Mouse (Mus musculus) inflammation-experienced regulatory T-cells, adult 6 months (primary cell): ENCODE results near the gene Rcan2. TPM values are rescaled to one million over a fixed set of nuclear protein-coding genes. Genes with fewer than 3 reads are reported as not detected.
"Not testable (repeated sequence)": the region's sequence is repeated elsewhere in the genome, so short reads cannot be mapped to it uniquely, and the experiment has no call there.

Experiments
- ATAC-seq: one replicate; pipeline ENCODE4 v1.8.0; 2017
- polyA plus RNA-seq, 3 experiments: library from polyadenylated mRNA; unstranded; fragments of 100-300 nt; shearing (Covaris generic); gene quantifications; one replicate each; pipeline ENCODE4 v1.2.1; 2017

The Rcan2 gene
- not detected for polyA plus RNA-seq

DNA sequence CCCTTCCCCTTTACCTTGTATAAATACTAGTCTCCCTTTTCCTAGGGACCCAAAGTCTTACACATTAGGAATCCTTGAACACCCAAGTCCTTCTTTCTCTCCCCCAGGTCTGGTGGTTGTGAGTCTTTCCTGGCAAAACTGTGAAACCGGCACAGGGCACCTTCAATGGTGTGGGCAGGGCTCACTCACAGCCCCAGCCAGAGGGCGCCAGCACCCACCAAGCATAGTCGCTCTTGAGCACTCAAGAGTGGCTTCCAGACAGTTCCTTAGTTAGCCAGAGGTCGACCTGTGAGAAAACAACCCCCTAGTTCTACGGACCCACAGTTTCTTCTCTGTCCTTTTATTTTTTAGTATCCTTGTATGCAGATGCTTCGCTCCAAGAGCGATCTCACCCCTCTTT, at the start of gene Rcan2:
Gene Rcan2, plus strand, starts transcription at position 275 of the 400 bp plus-strand sequence.
- no peak for ATAC-seq

DNA sequence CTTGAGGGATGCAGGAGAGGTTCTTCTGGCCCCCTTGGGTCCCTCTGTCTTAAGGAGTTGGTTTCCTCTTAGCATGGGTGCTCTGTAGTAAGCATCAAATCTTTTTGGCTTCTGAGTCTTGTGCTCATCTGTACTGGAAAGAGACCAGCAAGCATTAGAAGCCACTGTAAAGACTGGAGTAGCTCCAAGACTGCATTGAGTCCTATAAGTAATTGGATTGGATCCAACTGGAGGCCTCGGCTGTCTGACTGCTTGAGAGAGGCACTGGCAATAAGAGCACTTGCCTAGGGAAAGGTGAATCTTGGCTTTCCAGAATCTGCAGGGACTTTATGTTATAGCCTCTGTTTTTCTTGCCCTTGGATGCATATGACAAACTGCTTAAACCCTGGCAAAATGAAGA, 48.3 kb upstream of the Rcan2 start:
- no peak for ATAC-seq

DNA sequence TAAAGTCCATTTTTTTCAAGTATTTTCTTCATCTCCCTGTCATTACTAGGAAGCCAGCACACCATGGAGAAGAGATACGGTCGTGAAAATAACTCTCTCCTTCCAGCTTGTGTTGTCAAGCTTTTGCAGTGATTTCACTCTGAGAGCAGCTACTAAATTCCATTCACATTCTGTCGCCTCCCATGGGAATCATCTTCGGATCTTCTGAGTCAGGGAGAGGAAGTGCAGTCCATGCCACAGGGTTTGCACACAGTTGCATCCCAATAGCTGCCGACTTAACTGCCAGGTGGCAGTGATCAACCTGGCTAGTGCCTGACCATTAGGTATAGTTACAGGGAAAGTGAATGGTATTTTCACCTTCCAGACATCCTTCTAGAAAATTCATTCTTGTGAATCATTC, 46.5 kb upstream of the Rcan2 start:
- no peak for ATAC-seq

DNA sequence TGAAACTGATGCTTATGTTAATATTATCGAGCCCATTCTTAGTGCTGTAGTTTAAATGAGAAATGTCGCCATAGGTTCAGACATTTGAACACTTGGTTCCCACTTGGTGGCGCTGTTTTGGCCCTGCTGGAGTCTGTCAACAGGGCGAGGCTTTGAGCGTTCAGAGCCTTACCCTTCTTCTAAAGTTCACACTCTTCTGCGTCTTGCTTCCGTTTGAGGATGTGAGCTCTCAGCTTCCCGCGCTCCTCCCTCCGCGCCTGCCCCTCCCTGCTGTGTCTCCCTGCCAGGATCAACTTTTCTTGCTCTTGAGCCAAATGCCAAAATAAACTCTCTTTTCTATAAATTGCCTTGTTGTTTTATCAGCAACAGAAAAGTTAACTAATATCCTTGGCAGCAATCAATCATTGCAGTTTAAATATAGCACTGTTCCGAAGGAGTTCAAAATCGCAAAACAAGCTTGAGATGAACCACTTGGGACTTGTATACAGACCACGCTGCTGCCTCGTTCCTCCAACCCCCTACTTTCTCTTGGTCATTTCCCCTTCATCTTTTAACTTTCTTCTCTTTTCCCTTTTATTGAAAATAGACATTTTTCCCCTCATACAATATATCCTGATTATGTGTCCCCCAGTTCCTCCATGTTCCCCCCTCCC, 42.4 kb upstream of the Rcan2 start:
- ATAC-seq: no peak

DNA sequence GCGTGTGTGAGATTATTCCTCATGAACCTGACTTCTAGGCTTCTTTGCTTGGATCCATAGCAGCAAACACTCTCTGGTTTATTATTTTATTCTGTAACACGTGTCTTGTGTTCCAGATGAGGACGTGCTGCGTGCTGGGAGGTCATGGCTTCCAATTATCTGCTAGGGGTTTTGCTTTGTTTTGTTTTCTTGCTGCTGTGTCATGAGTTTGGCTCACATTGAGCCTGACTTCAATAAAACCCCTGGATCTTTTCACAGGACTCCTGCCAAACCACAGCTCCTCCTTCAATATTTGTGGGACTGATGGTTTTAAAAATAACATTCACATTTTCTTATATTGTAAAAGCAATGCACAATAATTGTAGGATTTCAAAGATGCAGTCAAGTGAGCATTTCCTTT, 16.6 kb upstream of the Rcan2 start:
- no peak for ATAC-seq

DNA sequence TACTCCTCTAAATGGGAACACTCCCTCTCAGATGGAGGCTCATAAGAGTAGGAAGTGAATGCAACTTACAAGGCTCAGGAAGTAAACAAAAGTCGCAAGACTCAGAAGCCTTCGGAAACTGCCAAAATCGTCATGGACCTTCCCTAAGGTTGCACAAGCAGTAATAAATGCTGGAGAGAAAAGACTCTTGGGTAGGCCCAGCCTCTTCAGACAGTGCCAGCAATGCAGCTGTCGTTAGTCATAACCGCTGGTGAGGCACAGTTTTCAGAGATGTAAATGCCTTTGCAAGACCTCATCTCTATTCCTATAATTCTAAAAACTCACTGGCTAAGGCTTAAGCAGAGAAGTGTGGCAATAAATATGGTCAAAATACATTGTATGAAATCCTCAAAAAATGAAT, 12.9 kb upstream of the Rcan2 start:
- ATAC-seq: no peak

DNA sequence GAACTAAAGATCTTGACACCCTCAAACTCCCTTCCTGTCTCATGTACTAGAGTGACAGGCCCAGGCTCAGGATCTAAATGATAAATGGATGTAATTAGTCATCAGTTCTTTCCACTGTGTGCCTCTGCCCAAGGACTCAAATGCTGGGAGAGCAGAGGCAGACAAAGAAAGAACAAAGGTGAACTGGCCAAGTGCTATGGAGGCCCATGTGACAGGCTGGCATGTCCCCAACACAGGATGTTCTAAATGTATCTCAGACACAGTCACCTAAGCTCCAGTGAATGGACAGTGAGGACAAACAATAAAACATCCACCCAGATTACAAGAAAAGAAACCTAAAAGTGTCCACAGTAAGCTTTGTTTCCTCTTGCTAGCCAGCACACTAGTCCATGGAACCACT, 11.8 kb upstream of the Rcan2 start:
- no peak for ATAC-seq

DNA sequence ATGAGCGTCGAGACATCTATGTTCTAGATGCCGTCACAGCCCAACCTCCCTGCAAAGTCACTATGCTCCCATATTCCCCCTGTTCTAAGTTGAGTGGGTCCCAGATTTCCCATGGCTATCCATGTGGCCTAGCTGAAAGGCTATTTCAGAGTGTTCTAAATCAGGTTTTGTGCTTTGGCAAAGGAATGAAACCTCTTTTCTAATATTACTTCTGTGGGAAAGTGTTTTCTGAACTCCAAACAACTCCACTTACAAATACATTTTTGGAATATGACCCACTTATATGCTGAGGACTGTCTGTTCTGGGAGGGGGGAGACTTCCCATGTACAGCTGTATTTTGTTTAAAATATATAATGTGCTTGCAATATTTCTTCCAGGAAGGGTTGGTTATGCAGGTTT, 9.4 kb upstream of the Rcan2 start:
- ATAC-seq: no peak

DNA sequence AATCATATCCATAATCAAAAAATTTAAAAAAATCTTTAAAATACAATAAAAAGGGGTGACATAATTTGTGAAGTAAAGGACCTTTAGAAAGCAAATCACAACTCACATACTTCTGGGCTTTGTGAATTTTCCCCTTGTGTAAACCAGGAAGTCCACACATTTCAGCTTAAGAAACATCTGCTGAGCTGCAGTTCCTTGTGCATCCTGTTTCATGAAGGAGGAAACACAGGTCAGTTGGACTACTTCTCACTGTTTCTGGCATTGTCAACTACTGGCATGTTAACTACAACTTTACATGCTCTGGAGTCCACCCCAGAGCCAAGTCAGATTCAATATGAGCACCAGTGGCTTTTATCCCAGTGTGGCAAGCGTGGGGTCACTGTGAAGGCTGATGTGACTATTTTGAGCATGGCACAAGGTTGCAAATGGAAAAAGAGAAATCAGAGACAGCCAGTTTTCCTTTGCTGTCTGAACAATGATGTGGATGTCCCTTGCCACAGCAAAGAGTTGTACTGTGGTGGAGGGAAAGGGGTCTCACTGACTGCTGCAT, 6.3 kb upstream of the Rcan2 start:
- ATAC-seq: no peak

DNA sequence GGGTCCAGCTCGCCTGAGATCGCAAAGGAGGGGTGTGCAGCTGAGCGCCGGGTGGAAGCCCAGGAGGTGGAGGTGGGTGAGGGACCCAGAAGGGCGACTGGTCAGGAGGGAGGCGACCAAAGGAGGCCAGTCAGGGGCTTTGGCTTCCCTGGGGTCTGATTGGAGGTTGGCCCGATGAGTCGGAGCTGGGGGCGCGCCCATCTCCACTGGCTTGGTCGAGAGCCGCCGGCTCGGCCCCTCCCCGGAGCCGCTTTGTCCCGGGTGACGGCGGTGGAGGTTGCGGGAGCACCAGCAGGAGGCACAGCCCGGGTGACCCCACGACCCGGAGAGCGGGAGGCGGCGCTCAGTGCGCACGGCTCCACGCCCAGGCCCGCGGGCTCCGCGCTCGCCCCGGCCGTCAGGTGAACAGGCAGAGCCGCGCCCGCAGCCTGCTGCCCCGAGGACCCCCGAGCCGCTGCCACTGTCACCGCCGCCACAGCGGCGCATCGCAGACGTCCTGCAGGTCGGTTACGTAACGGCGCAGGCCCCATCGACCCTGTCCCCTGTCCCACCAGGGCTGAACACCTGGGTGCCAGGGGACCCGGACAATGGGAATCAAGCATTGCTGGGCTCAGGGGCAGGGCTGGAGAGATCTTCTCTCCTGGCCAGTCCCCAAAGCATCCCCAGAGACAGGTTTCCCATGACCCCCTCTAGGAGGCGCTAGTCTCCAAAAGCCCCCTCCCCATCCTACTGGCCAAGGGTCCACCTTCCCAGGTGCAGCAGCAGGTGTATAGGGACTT, 633 bp downstream of the Rcan2 start:
- ATAC-seq: no peak

DNA sequence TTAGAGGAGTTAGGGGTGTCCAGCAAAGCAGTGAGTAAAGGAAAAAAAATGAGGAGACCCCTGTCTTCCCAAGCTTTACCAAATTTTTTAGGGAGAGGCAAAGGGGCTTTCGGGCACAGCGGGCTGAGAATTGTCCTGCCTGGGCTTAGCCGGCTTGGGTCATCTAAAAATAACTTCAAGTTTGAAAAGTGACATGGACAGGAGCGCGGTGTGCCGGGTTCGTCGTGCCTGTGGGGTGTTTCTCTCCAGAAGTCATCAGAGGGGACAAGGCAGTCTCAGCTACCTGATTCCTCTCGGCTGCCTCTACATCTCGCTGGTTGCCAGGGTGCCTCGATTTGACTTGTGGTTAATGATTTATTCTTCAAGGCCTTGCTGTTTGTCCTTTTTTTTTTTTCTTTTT, 1.3 kb downstream of the Rcan2 start:
- ATAC-seq: no peak

DNA sequence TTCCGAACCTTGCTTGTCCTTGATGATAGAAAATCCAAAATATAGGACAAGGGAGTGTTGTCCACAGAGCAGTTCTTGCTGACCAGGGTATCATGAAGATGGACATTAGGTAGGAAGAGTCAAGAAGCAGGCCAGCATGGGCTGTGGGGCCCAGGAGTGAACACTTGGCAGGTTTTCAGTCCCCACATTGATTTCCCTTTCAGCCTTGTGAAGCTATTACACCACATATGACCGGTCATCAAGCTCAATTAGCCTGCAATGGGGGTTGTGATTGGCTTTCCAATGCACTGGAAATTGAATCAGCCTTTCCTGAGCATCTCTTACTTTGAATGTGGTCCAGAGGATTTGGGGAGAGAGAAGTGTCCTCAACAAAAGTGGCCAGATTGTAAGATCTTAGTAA, 2.0 kb downstream of the Rcan2 start:
- ATAC-seq: no peak

DNA sequence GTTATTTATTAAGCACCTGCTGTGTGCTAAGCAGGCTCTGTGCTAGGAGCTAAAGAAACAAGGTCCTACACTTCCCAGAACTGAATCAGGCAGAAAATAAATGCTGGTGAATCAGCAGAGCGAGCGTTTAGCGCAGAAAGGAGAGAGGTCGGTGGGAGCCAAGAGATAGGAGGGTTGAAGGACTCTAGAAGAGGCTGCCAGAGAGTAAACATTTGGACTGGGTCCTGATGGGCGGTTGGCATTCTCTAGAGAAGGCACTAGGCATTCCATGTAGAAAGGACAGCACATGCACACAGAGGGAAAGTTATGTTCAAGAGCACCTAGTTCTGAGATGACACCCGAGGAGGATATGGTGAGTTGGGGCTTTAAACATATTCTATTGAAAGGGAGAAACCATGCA, 2.6 kb downstream of the Rcan2 start:
- no peak for ATAC-seq

DNA sequence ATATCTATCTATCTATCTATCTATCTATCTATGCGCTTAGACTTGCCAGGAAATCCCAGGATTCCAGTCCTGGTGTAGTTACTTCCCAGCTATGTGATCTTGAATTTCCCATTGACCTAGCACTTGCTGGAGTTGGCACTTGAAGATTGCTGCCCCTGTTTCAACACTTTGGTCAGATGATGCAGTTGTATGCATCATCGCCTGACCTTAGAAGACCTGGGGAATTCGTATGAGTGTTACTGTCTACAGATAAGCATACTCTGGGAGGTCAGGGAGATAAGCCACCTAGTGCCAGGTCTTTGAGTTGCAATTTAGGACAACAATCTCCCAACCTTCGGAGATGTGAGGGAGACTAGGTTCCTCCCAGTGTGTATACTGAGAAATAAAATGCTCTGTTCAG, 5.7 kb downstream of the Rcan2 start:
- ATAC-seq: no peak

DNA sequence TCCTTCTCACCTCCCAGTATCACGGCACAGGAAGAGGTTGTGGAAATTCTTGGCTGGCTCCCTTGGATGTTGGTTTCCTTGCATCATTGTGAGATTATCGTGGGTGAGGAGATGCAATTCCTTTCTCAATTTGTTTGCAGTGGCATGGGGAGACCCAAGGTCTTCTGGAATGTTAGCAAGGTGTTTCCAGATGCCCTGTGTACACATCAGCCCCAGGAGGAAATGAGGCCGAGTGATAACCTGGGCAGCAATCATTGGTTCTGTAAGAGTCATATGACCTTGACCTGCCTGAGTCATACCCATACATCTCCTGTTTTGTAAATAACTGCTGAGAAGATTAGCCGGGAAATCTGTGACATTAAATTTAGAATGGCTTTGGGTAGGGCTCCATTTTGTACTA, 10.3 kb downstream of the Rcan2 start:
- no peak for ATAC-seq

DNA sequence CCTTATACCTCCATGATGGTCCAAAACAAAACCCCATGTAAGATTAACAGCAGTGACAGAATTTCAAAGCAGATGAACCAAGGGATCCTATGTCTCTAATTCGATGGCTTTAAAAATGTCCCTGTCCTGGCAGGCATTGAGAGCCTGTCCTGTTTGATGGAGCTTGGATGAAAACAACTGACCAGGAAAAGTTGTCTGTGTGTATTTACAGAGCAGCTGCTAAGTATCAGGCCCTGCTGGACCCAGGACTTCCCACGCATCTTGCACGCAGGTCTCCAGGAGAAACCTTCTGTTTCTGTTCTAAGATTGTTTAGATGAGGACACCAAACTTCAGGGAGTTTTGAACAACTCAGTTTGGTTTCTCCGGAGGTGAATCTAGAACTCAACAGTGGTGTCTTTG, 14.2 kb downstream of the Rcan2 start:
- no peak for ATAC-seq

DNA sequence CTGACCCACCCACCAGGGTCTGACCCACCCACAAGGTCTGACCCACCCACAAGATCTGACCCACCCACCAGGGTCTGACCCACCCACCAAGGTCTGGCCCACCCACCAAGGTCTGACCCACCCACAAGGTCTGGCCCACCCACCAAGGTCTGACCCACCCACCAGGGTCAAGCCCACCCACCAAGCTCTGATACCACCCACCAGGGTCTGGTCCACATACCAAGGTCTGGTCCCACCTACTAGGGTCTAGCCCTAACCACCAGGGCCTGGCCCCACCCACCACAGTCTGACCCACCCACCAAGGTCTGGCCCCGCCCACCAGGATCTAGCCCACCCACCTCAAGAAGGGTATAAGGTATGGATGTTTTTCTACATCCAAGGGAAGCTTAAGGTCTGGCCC, 15.3 kb downstream of the Rcan2 start:
- ATAC-seq: no peak

DNA sequence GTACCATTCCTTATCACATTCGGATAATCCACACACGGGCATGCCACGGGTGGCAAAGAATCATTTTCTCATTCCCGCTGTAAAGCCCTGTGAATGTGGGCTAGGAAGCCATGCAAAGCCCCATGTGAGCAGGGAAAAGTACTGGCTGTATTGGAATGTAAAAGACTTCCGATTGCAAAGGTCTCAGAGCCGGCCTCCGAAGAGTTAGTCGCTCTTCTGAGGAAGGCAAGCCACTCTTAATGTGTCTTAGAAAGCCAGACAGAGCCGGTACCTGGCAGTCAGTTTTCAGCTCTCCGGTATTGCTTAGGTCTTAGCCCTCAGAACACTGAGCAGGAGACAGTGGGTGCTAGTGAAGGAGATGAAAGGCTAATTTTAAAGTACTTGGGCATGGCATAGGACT, 16.0 kb downstream of the Rcan2 start:
- ATAC-seq: no peak

DNA sequence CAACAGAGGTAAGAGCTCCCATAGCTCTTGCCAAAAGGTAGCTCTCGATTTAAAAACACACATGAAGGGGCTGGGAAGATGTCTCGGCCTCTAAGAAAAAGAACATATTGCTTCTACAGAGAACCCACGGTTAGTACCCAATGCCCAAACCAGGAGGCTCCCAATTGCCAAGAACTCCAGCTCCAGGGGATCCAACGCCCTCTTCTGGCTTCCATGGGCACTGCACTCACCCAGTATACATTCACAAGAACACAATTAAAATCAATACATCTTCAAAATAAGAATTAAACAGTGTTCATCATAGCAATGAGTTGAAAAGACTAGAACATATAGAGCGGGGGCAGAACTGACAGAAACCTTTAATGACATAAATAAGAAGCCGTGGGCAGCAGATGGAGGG, 17.2 kb downstream of the Rcan2 start:
- no peak for ATAC-seq

DNA sequence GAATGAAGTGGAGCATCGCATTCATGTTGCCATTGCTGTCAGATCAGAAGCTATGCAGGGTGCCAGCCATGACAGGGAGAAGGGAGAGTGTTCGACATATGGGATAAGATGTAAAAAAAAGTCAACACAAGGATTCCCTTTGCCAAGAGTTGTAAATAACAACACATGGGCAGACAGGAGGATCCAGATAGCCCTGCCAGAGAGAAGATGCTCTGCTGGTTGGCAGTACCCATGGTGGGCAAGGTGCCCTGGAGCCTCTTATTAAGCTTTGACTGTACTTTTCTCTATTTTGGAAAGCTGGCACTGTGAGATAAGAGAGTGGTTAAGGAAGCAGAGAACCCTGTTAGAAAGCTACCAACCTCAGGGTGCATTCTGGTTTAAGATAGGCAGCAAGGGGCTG, 19.8 kb downstream of the Rcan2 start:
- ATAC-seq: no peak

DNA sequence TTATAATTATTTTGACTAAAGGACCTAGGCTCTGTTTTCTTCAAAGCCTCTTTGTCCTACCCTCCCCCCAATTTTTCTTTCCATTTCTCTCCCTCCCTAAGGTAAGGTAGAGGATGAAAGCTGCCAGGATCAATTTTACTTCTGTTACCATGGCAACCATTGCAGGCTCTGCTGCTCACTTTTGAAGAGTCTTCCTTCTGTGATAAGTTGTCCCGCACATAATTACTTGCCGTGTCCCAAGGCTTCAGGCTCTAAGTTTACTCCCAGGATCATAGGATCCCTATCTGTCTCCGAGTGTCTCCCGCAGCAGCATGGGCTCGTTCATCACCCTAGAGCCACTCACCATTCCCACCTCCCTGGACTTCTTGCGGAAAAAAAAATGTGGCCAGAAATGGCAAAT, 21.1 kb downstream of the Rcan2 start:
- ATAC-seq: no peak

DNA sequence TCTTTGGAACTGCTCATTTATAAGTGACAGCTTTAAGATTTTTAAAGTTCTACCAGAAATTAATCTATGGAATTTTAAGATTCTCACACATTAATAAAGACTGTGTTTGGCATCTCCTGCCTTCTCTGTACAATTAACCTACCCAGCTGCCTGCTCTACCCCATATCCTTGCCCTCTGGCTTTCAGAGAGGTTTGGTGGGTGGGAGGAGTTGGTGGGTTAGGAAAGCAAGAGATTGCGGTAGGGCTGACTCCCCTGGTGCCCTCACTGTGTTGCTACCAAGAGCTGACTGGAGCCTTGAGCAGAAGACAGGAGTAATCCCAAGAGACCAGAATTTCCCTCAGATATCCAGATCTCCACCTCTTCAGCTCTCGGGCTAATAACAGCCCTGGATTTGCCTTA, 21.5 kb downstream of the Rcan2 start:
- ATAC-seq: no peak

DNA sequence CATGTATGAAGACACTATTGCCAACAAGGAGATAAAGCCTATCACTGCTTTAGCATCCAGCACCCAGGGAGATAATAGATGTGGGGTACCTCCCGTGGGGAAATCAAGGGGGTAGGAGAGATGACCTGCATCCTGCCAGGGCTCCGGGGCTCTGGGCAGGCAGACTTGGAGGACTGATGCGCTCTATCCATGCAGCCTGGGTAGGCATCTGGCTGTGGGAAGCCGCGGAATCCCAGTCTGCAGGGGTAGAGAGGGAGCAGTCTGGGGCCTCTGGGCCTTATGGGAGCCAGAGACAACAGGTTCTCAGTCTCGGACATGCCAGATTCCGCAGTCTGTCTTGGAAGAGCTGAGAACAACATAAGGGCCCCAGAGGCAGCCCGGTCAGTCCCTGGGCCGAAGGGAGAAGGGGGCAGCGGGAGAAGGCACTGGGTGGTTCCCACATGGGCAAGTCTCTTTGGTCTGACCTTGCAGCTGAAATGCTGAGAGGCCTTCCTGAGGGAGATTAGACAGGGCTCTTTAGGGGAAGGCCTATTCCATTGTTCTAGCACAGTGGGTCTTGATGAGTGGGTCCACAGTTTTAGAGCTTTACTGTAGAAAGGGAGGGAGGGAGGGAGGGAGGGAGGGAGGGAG, 23.7 kb downstream of the Rcan2 start:
- ATAC-seq: no peak

DNA sequence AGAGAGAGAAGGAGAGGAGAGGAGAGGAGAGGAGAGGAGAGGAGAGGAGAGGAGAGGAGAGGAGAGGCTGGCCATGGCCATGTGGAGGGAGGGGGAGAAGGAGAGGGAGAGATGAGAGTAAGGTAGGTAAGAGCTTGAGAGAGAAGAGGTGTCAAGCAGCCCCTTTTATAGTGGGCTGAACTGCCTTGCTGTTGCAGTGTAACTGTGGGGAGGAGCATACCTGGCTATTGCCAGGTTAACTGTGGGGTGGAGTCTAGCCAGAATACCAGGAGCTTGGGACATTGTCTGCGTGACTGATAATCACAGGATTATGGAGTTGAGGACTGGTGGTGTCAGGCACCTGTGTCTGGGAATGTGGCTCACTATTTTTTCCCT, 24.2 kb downstream of the Rcan2 start:
- not testable (repeated sequence) for ATAC-seq
